Mouse (Mus musculus): ENCODE results near the gene Arhgap5. TPM values are rescaled to one million over a fixed set of nuclear protein-coding genes. Genes with fewer than 3 reads are reported as not detected.

The Arhgap5 gene
- polyA plus RNA-seq, 1 experiment = 9.9 TPM

- 65% methylated on average over 2 of the region's 2 CpGs for WGBS
- H3K4me1 ChIP-seq (ENCODE audit: control insufficient read depth, insufficient read depth, low read length) = no peaks in the 10 kb centered on the region
- DNase-seq = no peak
- no peaks in the 10 kb centered on the region for H3K36me3 ChIP-seq (ENCODE audit: control insufficient read depth, insufficient read depth, low read length)
- no peak overlapping the region for H3K27ac ChIP-seq (ENCODE audit: insufficient read depth, low read depth, low read length)
- no peaks in the 10 kb centered on the region; the same call in 1 of the 2 replicates for H3K27me3 ChIP-seq (replicated peaks; ENCODE audit: control insufficient read depth, insufficient read depth, low read length)
- TF ChIP-seq POLR2A (IDR thresholded peaks at IDR 0.05; ENCODE audit: low read depth, low read length) = no peak
- TF ChIP-seq CTCF (conservative IDR thresholded peaks at IDR 0.05; ENCODE audit: insufficient read depth, insufficient read length, low read depth, low read length) = no peak
- H3K4me3 ChIP-seq (ENCODE audit: insufficient read depth, low read depth, low read length) = no peak overlapping the region
Measured at GRCm38 (mm10) chr12:52587473-52588010, 83.8 kb downstream of the Arhgap5 start.

DNA sequence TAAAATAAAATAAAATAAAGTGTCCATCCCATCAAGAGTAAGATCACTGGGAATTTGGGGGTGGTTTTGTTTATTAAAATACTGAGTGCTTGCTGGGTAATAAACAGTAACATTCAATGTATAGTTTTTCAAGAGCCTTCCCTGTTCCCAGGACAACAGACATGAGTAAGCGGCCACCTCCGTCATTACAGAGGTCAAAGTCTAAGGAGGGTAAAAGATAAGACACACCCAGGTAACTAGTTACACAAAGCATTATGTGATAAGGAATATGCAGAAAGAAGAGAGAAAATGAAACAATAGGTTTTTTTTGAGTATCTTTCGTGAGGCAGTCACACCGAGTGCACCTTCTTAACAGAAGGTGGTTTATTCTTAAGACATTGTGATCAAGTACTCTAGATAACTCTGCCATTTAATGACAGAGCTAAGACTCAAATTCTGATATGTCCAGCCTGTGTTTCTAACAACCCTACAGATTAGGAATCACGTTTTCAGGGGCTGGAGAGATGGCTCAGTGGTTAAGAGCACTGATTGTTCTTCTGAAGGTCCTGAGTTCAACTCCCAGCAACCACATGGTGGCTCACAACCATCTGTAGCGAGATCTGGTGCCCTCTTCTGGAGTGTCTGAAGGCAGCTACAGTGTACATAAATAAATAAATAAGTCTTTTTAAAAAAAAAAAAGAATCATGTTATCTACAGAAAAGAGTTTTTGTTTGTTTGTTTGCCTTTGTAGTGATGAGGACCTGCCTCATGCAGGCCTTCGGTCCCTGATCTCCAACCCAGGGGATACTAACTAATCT, 91.8 kb downstream of the Arhgap5 start:
- Histone ChIP-seq H3K4me3 (ENCODE audit: insufficient read depth, low read depth, low read length) (no peak overlapping the region), H3K4me1 (ENCODE audit: control insufficient read depth, insufficient read depth, low read length) (no peaks in the 10 kb centered on the region), H3K27ac (ENCODE audit: insufficient read depth, low read depth, low read length) (no peak overlapping the region), H3K36me3 (ENCODE audit: control insufficient read depth, insufficient read depth, low read length) (no peaks in the 10 kb centered on the region), H3K27me3 (replicated peaks; ENCODE audit: control insufficient read depth, insufficient read depth, low read length) (no peaks in the 10 kb centered on the region)
- no peak for TF ChIP-seq CTCF (conservative IDR thresholded peaks at IDR 0.05; ENCODE audit: insufficient read depth, insufficient read length, low read depth, low read length)
- no peak for TF ChIP-seq POLR2A (IDR thresholded peaks at IDR 0.05; ENCODE audit: low read depth, low read length)
- DNase-seq = no peak
- WGBS = 92% methylated on average over 7 of the region's 7 CpGs

DNA sequence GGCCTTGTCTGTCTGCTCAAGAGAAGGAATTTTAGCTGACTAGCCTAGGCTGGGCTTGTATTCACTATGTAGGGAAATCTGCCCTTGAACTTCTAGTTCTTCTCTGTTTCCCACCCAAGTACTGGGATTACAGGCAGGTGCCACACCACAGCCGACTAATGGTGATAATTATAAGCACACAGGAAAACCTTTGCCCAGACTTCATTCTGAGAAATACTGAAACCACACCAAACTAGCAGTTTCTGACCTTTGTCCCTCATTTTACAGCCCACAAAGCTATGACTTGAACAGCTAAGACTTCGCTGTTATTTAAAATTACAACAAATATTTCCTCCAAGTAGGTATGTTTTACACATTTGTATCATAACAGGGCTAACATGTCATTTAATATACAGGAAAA, 98.7 kb downstream of the Arhgap5 start:
- TF ChIP-seq CTCF (conservative IDR thresholded peaks at IDR 0.05; ENCODE audit: insufficient read depth, insufficient read length, low read depth, low read length) (no peak), POLR2A (IDR thresholded peaks at IDR 0.05; ENCODE audit: low read depth, low read length) (no peak)

DNA sequence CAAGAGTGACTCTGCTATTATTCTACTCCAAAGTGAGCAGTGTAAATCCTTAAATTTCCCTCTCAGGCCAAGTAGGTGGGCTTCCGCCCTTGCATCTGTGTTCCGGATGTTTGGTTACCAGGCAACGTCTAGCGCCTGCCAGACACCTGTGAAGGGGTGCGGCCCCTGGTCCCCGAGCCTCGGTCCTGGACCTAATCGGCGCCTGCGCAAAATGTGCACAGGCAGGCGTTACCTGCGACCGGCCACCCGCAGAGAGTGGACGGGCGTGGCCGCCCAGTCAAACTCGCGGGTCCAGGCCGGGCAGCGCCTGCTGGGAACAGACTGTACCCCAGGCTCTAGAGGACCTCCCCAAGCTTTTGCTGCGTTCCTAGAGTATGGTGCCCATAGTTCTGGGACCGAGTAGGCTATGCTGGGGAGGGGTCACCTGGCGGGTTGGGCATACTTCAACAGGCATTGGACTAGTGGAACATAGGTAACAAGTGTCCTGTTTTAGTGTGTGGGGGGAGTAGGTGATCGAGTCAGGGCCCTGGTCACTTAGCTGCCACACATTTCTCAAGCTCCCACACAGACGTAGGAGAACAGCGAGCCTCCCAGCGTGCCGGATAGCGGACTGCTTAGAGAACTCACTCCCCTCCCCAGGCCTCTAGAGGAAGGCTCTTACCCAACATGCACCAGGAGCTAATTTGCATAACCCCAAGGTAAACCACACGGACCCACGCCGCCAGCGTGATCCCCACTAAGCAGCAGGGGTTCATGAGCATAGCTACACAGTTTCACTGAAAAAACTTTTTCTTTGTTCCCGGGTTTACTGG, 99.3 kb downstream of the Arhgap5 start:
- peak; percentile 68 for TF ChIP-seq POLR2A (IDR thresholded peaks at IDR 0.05; ENCODE audit: low read depth, low read length)
- no peak for TF ChIP-seq CTCF (conservative IDR thresholded peaks at IDR 0.05; ENCODE audit: insufficient read depth, insufficient read length, low read depth, low read length)
- peak overlapping the region; percentile 99 for H3K27ac ChIP-seq (ENCODE audit: insufficient read depth, low read depth, low read length)
- under 1% methylated on average over 35 of the region's 35 CpGs for WGBS

More for the DNA sequence above, 98.7 kb downstream of the Arhgap5 start:
- H3K27ac ChIP-seq (ENCODE audit: insufficient read depth, low read depth, low read length) = peak overlapping the region; percentile 68
- H3K4me3 ChIP-seq (ENCODE audit: insufficient read depth, low read depth, low read length) = peak overlapping the region; percentile 61
- 3% methylated on average over 2 of the region's 2 CpGs for WGBS
- no peaks in the 10 kb centered on the region for H3K27me3 ChIP-seq (replicated peaks; ENCODE audit: control insufficient read depth, insufficient read depth, low read length)
- no peaks in the 10 kb centered on the region for H3K36me3 ChIP-seq (ENCODE audit: control insufficient read depth, insufficient read depth, low read length)
- DNase-seq = peak; percentile 79
- peaks cover 5% of the 10 kb centered on the region for H3K4me1 ChIP-seq (ENCODE audit: control insufficient read depth, insufficient read depth, low read length)

GRCm38 (mm10) chr12:52603695-52604255, 100.0 kb downstream of the Arhgap5 start:
- DNase-seq = peak; percentile 90
- H3K27me3 ChIP-seq (replicated peaks; ENCODE audit: control insufficient read depth, insufficient read depth, low read length) = no peaks in the 10 kb centered on the region
- peaks cover 5% of the 10 kb centered on the region for H3K4me1 ChIP-seq (ENCODE audit: control insufficient read depth, insufficient read depth, low read length)
- TF ChIP-seq POLR2A (IDR thresholded peaks at IDR 0.05; ENCODE audit: low read depth, low read length) = no peak
- no peak for TF ChIP-seq CTCF (conservative IDR thresholded peaks at IDR 0.05; ENCODE audit: insufficient read depth, insufficient read length, low read depth, low read length)
- H3K27ac ChIP-seq (ENCODE audit: insufficient read depth, low read depth, low read length) = peak overlapping the region; percentile 99
- H3K4me3 ChIP-seq (ENCODE audit: insufficient read depth, low read depth, low read length) = peak overlapping the region; percentile 61
- under 1% methylated on average over 21 of the region's 21 CpGs for WGBS
- H3K36me3 ChIP-seq (ENCODE audit: control insufficient read depth, insufficient read depth, low read length) = no peaks in the 10 kb centered on the region

More for the DNA sequence above, 99.3 kb downstream of the Arhgap5 start:
- Histone ChIP-seq H3K36me3 (ENCODE audit: control insufficient read depth, insufficient read depth, low read length) (no peaks in the 10 kb centered on the region), H3K4me3 (ENCODE audit: insufficient read depth, low read depth, low read length) (peak overlapping the region; percentile 61), H3K4me1 (ENCODE audit: control insufficient read depth, insufficient read depth, low read length) (peaks cover 5% of the 10 kb centered on the region), H3K27me3 (replicated peaks; ENCODE audit: control insufficient read depth, insufficient read depth, low read length) (no peaks in the 10 kb centered on the region)
- DNase-seq = peak; percentile 92

DNA sequence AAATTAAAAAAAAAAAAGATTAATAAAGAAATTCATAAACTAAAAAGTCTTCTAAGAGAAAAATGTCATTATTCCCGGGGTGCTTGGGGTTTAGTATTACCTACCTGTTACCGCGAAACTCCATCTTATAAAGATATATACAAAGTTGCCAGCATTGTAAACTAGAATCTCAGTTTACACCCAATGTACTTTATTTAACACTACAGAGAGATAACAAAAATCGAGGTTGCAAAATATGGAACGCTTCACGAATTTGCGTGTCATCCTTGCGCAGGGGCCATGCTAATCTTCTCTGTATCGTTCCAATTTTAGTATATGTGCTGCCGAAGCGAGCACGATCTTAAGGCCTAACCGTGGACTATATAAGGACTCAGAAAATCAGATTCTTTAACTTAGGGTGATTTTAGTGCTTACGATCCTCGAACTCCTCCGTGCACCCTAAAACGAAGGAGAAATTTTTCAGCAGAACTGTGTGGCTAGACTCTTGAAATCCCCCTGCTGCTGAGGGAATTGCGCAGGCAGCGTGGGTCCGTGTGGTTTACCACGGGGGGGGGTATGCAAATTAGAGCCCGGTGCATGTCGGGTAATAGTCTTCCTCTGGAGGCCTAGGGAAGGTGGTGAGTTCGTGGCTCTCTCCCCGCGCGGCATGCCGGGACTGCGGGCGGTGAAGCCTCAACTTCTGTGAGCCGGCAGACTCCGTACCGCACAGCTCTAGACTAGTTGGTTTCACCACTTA, 100.7 kb downstream of the Arhgap5 start:
- Histone ChIP-seq H3K36me3 (ENCODE audit: control insufficient read depth, insufficient read depth, low read length) (no peaks in the 10 kb centered on the region), H3K27ac (ENCODE audit: insufficient read depth, low read depth, low read length) (peak overlapping the region; percentile 99), H3K4me1 (ENCODE audit: control insufficient read depth, insufficient read depth, low read length) (peaks cover 5% of the 10 kb centered on the region), H3K27me3 (replicated peaks; ENCODE audit: control insufficient read depth, insufficient read depth, low read length) (no peaks in the 10 kb centered on the region), H3K4me3 (ENCODE audit: insufficient read depth, low read depth, low read length) (peak overlapping the region; percentile 61)
- peak; percentile 97 for DNase-seq
- TF ChIP-seq CTCF (conservative IDR thresholded peaks at IDR 0.05; ENCODE audit: insufficient read depth, insufficient read length, low read depth, low read length) (no peak), POLR2A (IDR thresholded peaks at IDR 0.05; ENCODE audit: low read depth, low read length) (peak; percentile 14)
- under 1% methylated on average over 33 of the region's 33 CpGs for WGBS

All from kidney, adult 2 months (tissue).